Mouse (Mus musculus) thymus, postnatal 10 days (tissue): Measurements from ENCODE around the gene Flt1.

ENCODE experiments used
- DNase-seq, 2 experiments: peaks; one replicate each; pipeline ENCODE4 v3.0.0; 2021; ENCODE audit warnings: low spot score in 2 of 2

Flt1 gene

DNA sequence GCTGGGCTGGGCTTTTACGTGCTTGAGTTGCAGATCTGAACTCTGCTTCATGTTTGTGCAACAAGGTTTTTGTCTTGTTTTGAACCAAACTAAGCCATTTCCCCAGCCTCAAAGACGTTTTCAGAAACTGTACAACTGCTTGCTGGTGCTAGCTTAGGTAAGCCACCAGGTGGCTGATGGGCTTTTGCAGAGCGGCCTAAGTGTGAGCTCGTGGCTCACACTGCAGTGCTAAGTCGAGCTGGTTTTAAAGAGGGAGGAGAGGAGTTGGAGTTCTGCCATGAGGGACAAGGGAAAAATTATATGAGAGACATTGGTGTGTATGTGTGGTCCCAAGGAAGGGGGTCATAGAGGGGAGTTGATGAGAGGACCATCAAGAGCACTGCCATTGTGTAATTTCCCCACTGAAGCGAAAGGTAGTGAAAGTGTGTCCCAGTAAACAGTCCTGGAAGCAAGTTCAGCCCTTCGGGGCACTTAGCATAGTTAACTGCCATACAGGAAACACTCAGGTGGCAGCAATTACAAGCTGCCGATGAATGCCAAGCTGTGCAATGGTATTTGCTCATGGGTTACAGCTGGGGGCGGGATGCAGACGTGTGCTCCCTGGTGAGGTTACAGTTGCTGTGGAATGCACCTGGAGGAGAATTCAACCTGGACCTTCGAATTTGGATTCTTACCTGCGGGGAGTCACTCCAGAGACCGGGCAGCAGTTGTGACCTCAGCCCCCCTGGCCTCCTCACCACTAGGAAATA lies 173.8 kb downstream of the Flt1 start:
- DNase-seq = no peak

DNA sequence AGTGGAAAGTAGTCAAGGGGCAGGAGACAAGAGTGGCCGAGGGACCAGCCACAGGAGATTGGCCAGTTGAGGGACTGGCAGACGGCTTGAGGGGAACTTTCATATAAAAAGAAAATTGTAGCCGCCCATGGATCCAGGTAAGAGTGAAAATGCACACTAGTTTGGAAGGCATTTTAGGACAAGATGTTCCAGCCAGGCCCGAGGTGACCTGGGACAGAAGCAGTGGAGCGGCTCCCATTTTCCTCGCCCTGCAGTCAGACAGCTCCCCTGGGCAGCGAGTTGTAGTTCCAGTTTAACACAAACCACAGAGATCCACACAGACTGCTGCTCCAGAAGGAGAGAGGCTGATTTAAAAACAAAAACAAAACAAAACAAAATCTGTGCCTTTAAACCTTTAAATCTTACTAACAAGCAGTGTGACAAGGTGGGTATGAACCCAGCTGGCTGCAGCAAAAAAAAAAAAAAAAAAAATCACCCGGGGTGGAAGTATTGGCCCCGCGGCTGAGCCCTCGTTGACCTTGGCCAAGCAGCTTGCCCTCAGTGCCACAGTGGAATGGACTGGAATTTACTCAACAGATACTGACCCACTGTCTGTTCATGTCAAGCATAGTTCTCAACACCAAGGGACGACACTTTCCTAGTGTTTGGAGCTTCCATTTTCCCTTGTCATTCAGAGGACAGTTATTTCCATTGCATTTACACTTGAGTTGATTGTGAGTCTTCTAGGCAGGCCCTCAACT lies 176.6 kb downstream of the Flt1 start:
- DNase-seq = no peak

- DNase-seq = peak; percentile 19 to 63
Observed at GRCm38 (mm10) chr5:147545731-147546241, 180.0 kb downstream of the Flt1 start.

- DNase-seq = no peak
Observed at GRCm38 (mm10) chr5:147542291-147542690, 183.5 kb downstream of the Flt1 start.

DNA sequence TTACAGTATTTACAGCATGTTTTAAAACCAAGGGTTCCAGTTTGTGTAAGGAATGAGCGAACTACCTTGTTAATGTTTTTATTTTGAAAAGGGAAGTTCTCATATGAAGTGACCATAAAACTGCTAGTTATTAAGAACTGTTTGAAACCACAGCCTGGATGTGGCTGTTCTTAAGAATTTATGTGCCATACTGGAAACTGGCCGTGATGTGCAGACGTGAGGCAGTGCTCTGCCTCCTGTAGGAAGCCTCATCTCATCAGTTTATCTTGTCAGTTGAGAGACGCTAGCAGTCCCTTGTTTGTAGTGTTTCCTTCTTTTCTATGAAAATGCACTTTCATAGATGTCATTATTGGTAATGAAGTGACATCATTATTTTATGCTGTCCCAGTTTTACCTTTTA lies 186.0 kb downstream of the Flt1 start:
- no peak for DNase-seq

- no peak for DNase-seq
Observed at GRCm38 (mm10) chr5:147539409-147539808, 186.4 kb downstream of the Flt1 start.

GRCm38 (mm10) chr5:147532031-147532430 lies 193.8 kb downstream of the Flt1 start:
- DNase-seq = no peak

DNA sequence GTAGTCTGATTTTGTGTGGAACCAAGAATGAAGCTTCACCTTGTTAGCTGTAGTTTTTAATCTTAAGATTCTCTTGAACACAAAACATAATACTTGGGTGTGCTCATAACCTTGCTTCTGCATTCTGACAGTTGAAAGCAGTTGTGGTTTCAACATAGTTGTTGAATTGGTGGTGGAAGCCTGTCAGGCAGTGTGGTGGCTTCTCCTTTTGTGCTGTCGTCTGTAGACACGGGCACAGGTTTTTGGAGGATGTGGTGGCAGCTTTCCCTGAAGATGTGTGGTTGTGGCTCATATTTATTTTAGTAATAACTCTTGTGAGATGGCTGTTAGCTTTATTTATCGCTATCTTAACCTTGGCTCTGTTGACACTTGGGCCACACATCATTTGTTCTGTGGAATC lies 198.0 kb downstream of the Flt1 start:
- no peak for DNase-seq

GRCm38 (mm10) chr5:147527006-147527405 lies 198.8 kb downstream of the Flt1 start:
- no peak for DNase-seq
